ENCODE assay signal across 17 mouse cellular contexts in the genomic region with DNA sequence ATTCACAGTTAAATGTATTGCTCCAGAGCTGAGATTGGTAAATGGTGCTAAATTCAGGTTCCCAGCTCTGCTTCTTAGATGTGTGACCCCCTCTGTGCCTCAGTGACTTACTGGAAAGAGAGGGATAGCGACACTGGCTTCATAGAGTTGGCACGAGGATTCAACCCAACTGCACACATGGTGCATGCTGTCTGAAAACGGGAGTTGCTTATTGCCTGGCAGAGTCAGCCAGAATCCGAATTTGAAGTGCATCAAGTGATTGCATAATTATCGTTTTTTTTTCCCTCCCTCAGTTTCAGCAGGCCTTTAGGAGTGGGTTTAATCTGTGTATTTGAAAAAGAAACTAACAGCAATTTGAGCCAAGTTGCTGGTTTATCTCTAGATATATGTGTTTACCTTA. TPM values are rescaled to one million over a fixed set of nuclear protein-coding genes. Genes with fewer than 3 reads are reported as not detected.
DNase-seq lines count a peak whose midpoint lies in the region; ATAC-seq and TF ChIP-seq lines count a peak whose summit lies in the region.
"Had no signal": no experiment of that assay in that cellular context is flagged by ENCODE, and none has a peak within 500 bp of the region (broad histone marks: within the 10 kb centered on the region; RNA-seq: fewer than 3 reads in every experiment).

No protein-coding gene starts in this region.

- DNase-seq in gastrocnemius, adult 2 months = no peak
- DNase-seq in gastrocnemius, postnatal 14 days = no peak
- peak; percentile 44 to 46 for DNase-seq in layer of hippocampus, adult 2 months (ENCODE audit: low spot score in 2 of 2)
- no peak for DNase-seq in layer of hippocampus, postnatal 25 days (ENCODE audit: extremely low spot score in 1 of 2, low spot score in 1 of 2)
- DNase-seq in brain, adult 2 months (ENCODE audit: low read depth, low spot score) = peak; percentile 64
- peak; percentile 76 for DNase-seq in lung, postnatal 0 days (ENCODE audit: low spot score)
- DNase-seq in adrenal gland, postnatal 10 days = no peak
- DNase-seq: adrenal gland, adult 8-10 months; cerebellum, adult 9-10 months; embryo, embryonic 11 days; kidney, adult 8-10 months; right cerebral cortex, postnatal 4 days had no signal

- H3K27ac ChIP-seq in gastrocnemius, adult 2 months = peak overlapping the region; percentile 67
- peak overlapping the region; percentile 81 for H3K27ac ChIP-seq in layer of hippocampus, adult 2 months
- peak overlapping the region; percentile 8; the same call in 1 of the 2 replicates for H3K27ac ChIP-seq in lung, postnatal 0 days (ENCODE audit: low read length)
- no peak overlapping the region for H3K27ac ChIP-seq in midbrain, embryonic 16.5 days (ENCODE audit: low read length)
- H3K27ac ChIP-seq: liver, embryonic 12.5 days; midbrain, embryonic 13.5 days; neural tube, embryonic 12.5 days had no signal

- peak overlapping the region; percentile 55 for H3K4me3 ChIP-seq in gastrocnemius, adult 2 months
- peak overlapping the region; percentile 8; the same call in 1 of the 2 replicates for H3K4me3 ChIP-seq in layer of hippocampus, adult 2 months
- no peak overlapping the region for H3K4me3 ChIP-seq in lung, postnatal 0 days (ENCODE audit: low read depth, low read length)
- no peak overlapping the region for H3K4me3 ChIP-seq in midbrain, embryonic 16.5 days (ENCODE audit: low read depth, low read length)
- H3K4me3 ChIP-seq: heart, embryonic 15.5 days; liver, embryonic 12.5 days; midbrain, embryonic 13.5 days; neural tube, embryonic 12.5 days had no signal

- intact Hi-C loops in gastrocnemius, adult 2 months (cut with DNase I) = no loop called here
- intact Hi-C loops in gastrocnemius, postnatal 14 days (cut with DNase I; ENCODE audit: low total_unique reads) = no loop called here

- WGBS in lung, postnatal 0 days = 34% methylated on average over 5 of the region's 5 CpGs
- WGBS in midbrain, embryonic 16.5 days = 84% methylated on average over 5 of the region's 5 CpGs

- 0 out of 2 replicates have a peak overlapping the region, but pooled peaks have one; percentile 30 for H3K4me2 ChIP-seq in lung, postnatal 0 days (replicated peaks; ENCODE audit: low read depth, low read length)
- no peak overlapping the region for H3K4me2 ChIP-seq in midbrain, embryonic 16.5 days (ENCODE audit: low read length)
- H3K4me2 ChIP-seq: liver, embryonic 12.5 days; midbrain, embryonic 13.5 days; neural tube, embryonic 12.5 days had no signal

- H3K36me3 ChIP-seq in lung, postnatal 0 days (ENCODE audit: insufficient read depth, low read length) = no peaks in the 10 kb centered on the region
- no peaks in the 10 kb centered on the region for H3K36me3 ChIP-seq in midbrain, embryonic 16.5 days (ENCODE audit: control insufficient read depth, insufficient read depth, low read length)
- H3K36me3 ChIP-seq: heart, embryonic 15.5 days; liver, embryonic 12.5 days; midbrain, embryonic 13.5 days; neural tube, embryonic 12.5 days had no signal

- H3K4me1 ChIP-seq in lung, postnatal 0 days (ENCODE audit: insufficient read depth, low read depth, low read length) = peaks cover 24% of the 10 kb centered on the region
- H3K4me1 ChIP-seq in midbrain, embryonic 16.5 days (ENCODE audit: control insufficient read depth, insufficient read depth, low read length) = peaks cover 2% of the 10 kb centered on the region; the same call in 1 of the 2 replicates
- H3K4me1 ChIP-seq: midbrain, embryonic 13.5 days; neural tube, embryonic 12.5 days had no signal

- no peak overlapping the region for H3K9ac ChIP-seq in lung, postnatal 0 days (replicated peaks; ENCODE audit: low read depth)
- no peak overlapping the region for H3K9ac ChIP-seq in midbrain, embryonic 16.5 days (ENCODE audit: low read depth, low read length)
- H3K9ac ChIP-seq: heart, embryonic 15.5 days; liver, embryonic 12.5 days; midbrain, embryonic 13.5 days; neural tube, embryonic 12.5 days had no signal

- H3K9me3 ChIP-seq in lung, postnatal 0 days (ENCODE audit: low read length) = no peaks in the 10 kb centered on the region
- H3K9me3 ChIP-seq in midbrain, embryonic 16.5 days (replicated peaks; ENCODE audit: control insufficient read depth, low read length, poor library complexity, severe bottlenecking) = no peaks in the 10 kb centered on the region
- H3K9me3 ChIP-seq: heart, embryonic 15.5 days; liver, embryonic 12.5 days; midbrain, embryonic 13.5 days; neural tube, embryonic 12.5 days had no signal

- no peak for TF ChIP-seq EP300 in lung, postnatal 0 days (IDR thresholded peaks at IDR 0.05)

- no peak for TF ChIP-seq CTCF in gastrocnemius, adult 2 months (IDR thresholded peaks at IDR 0.05)
- no peak for TF ChIP-seq CTCF in layer of hippocampus, adult 2 months (conservative IDR thresholded peaks at IDR 0.05)
- no peak for TF ChIP-seq CTCF in lung, postnatal 0 days (IDR thresholded peaks at IDR 0.05)

- H3K27me3 ChIP-seq in lung, postnatal 0 days (replicated peaks; ENCODE audit: insufficient read depth, low read length) = no peaks in the 10 kb centered on the region
- no peaks in the 10 kb centered on the region for H3K27me3 ChIP-seq in midbrain, embryonic 16.5 days (ENCODE audit: control insufficient read depth, insufficient read depth, low read depth, low read length)
- H3K27me3 ChIP-seq: heart, embryonic 15.5 days; midbrain, embryonic 13.5 days; neural tube, embryonic 12.5 days had no signal

- ATAC-seq in lung, postnatal 0 days = peak; percentile 54
- no peak for ATAC-seq in midbrain, embryonic 16.5 days
- ATAC-seq: liver, embryonic 12.5 days had no signal

RNA-seq across cellular contexts. Expression of a gene that starts 55.1 kb away (rescaled TPM):
- 10 to 100 TPM; 66.2 to 83.3 TPM for total RNA-seq in gastrocnemius, adult 2 months (2021)
- 10 to 100 TPM; 40.2 to 52.2 TPM for total RNA-seq in gastrocnemius, postnatal 14 days (2021)
- total RNA-seq in layer of hippocampus, adult 2 months (2021) = 10 to 100 TPM; 51.3 to 52.9 TPM
- 10 to 100 TPM; 47.3 to 51.1 TPM for total RNA-seq in layer of hippocampus, postnatal 25 days (2021)
- polyA plus RNA-seq in lung, postnatal 0 days (2015; fragmentation: Nextera tagmentation; extraction: Ambion mirVana) = 29.7 and 35.5 TPM in 2 replicates
- 10 to 100 TPM; 69.5 to 75.8 TPM for total RNA-seq in adrenal gland, postnatal 10 days (2021)
- polyA plus RNA-seq in midbrain, embryonic 16.5 days (2015; fragmentation: Nextera tagmentation; extraction: Ambion mirVana) = 8.0 and 9.5 TPM in 2 replicates

Comparison
In these comparisons a context has a peak if more than half of its experiments do, and no peak if none do; other contexts are left out.
1. DNase-seq: peak in layer of hippocampus, adult 2 months (2 of 2), brain, adult 2 months (single experiment) and lung, postnatal 0 days (single experiment); none in gastrocnemius, adult 2 months (single experiment), gastrocnemius, postnatal 14 days (single experiment), layer of hippocampus, postnatal 25 days (0 of 2) and adrenal gland, postnatal 10 days (single experiment).
2. H3K4me3 ChIP-seq: peak in gastrocnemius, adult 2 months (single experiment) and layer of hippocampus, adult 2 months (single experiment); none in lung, postnatal 0 days (single experiment) and midbrain, embryonic 16.5 days (single experiment).